Mouse (Mus musculus) neural tube, embryonic 15.5 days (tissue): Measurements from ENCODE around the gene Art4. TPM values are rescaled to one million over a fixed set of nuclear protein-coding genes. Genes with fewer than 3 reads are reported as not detected.
A peak's percentile ranks its signal among the peaks of the same experiment; 100 is the strongest.

Experiments
- ATAC-seq: fragments of 200-750 bp; cut with Nextera tagmentation; 2 replicates; pipeline ENCODE4 v1.8.0; 2017; ENCODE audit warnings: mild to moderate bottlenecking, moderate TSS enrichment, moderate library complexity; ENCODE audit not compliant: low FRiP score
- H3K27ac ChIP-seq: fragments of 300-500 bp; sonication (generic); replicated peaks from 2 replicates; pipeline ENCODE4 v1.5.1; 2015; ENCODE audit warnings: mild to moderate bottlenecking, inconsistent platforms
- H3K27me3 ChIP-seq: fragments of 300-500 bp; sonication (generic); replicated peaks from 2 replicates; pipeline ENCODE4 v1.6.1; 2015; ENCODE audit warnings: inconsistent platforms
- H3K36me3 ChIP-seq: fragments of 300-500 bp; sonication (generic); 2 replicates; pipeline ENCODE4 v1.6.1; 2015; ENCODE audit warnings: inconsistent platforms
- H3K4me1 ChIP-seq: fragments of 300-500 bp; sonication (generic); 2 replicates; pipeline ENCODE4 v1.6.1; 2015; ENCODE audit warnings: inconsistent platforms
- H3K4me2 ChIP-seq: fragments of 300-500 bp; sonication (generic); 2 replicates; pipeline ENCODE4 v1.6.1; 2015; ENCODE audit warnings: inconsistent platforms, mild to moderate bottlenecking, moderate library complexity
- H3K4me3 ChIP-seq: fragments of 300-500 bp; sonication (generic); replicated peaks from 2 replicates; pipeline ENCODE4 v1.5.1; 2015; ENCODE audit warnings: mild to moderate bottlenecking, inconsistent platforms
- H3K9ac ChIP-seq: fragments of 300-500 bp; sonication (generic); replicated peaks from 2 replicates; pipeline ENCODE4 v1.6.1; 2015; ENCODE audit warnings: mild to moderate bottlenecking, inconsistent platforms
- H3K9me3 ChIP-seq: fragments of 300-500 bp; sonication (generic); replicated peaks from 2 replicates; pipeline ENCODE4 v1.6.1; 2016; ENCODE audit warnings: inconsistent platforms
- WGBS: fragments of 180-500 bp; shearing (Covaris S2); methylation state at CpG from one replicate; pipeline ENCODE4 v1.1.7; 2015; ENCODE audit warnings: mixed read lengths; 5-methylcytosine and 5-hydroxymethylcytosine counted together
- microRNA-seq: library from miRNA; unstranded; fragments of <30 nt; microRNA quantifications from one replicate; pipeline ENCODE4, GENCODE M21; 2017
- polyA plus RNA-seq: library from polyadenylated mRNA; unstranded; fragments of >200 nt; fragmentation: Nextera tagmentation; extraction: Ambion mirVana; gene quantifications from 2 replicates; pipeline ENCODE4 v1.2.1, GENCODE M21; 2015

Art4 gene
- polyA plus RNA-seq, 1 experiment from 2014 or later = 0.23 TPM

DNA sequence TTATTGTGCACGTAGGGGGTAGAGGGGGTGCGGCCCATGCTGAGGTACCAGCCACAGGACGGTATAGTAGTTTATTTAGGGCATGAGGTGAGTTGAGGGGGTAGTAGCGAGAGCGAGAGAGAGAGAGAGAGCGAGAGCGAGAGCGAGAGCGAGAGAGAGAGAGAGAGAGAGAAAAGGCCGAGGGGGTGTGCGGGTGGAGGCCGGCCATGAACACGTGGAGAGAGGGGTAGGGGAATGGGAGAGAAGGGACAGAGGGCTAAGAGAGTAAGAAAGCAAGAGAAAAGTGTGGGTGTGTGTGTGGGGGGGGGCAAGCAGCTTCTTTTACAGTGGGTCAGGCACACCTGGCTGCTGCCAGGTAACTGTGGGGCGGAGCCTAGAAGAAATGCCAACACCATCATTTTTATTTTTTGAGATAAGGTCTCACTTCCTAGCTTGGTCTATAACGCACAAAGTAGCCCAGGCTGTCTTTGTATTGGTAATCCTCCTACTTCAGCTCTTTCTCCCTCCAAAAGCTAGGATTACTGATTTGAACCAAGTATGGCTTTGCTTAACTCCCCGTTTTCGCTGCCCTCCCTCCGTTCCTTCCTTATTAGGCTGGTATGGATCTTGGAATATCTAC, 50.0 kb downstream of the Art4 start:
- 0 out of 2 replicates have a peak overlapping the region, but pooled peaks have one; percentile 32 for H3K9ac ChIP-seq
- 30% methylated on average over 18 of the region's 18 CpGs for WGBS

DNA sequence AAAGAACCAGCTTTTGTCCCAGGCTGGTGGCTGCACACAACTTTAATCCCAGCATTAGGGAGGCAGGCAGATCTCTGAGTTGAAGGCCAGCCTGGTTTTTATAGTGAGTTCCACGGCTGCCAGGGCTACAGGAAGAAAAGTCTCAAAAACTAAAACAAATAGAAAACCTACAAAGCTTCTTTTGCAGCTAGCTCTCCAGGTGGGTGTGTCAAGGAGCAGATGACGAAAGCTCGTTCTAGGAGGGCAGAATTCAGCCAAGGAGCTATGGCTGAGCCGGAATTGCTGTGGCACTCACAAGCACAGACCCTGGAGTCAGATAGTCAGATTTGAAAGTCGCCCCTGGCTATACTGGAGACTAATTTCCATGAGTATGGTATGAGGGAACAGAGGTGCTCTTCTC, 50.7 kb downstream of the Art4 start:
- Histone ChIP-seq H3K27me3 (no peaks in the 10 kb centered on the region), H3K9me3 (no peaks in the 10 kb centered on the region), H3K27ac (no peak overlapping the region), H3K9ac (no peak overlapping the region), H3K36me3 (0 out of 2 replicates have a peak, but pooled peaks cover under 1% of the 10 kb centered on the region), H3K4me1 (peaks cover 34% of the 10 kb centered on the region), H3K4me3 (no peak overlapping the region), H3K4me2 (no peak overlapping the region)
- WGBS = 80% methylated on average over 5 of the region's 5 CpGs
- ATAC-seq = no peak

More for the DNA sequence above, 50.0 kb downstream of the Art4 start:
- peak overlapping the region; percentile 83 for H3K27ac ChIP-seq
- H3K4me3 ChIP-seq = peak overlapping the region; percentile 90
- peak; percentile 11 for ATAC-seq
- H3K4me1 ChIP-seq = peaks cover 34% of the 10 kb centered on the region
- no peaks in the 10 kb centered on the region for H3K27me3 ChIP-seq
- no peaks in the 10 kb centered on the region for H3K9me3 ChIP-seq
- H3K36me3 ChIP-seq = peaks cover 7% of the 10 kb centered on the region; the same call in 1 of the 2 replicates
- H3K4me2 ChIP-seq = peak overlapping the region; percentile 81

DNA sequence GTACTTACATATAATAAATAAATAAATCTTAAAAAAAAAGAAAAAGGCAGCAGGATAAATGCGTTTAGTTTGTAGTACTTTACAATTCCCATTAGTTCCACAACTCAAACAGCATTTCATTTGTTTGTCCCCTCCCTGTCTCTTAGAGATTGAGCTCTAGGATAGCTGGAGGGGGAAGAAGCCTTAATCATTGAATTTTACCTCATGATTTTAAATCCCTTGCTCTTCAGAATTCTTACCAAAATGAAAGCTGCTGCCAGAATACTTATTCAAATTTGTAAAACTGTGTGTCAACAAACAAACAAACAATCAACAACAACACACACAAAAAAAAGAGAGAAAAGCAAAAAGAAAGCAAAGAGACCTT, 52.1 kb downstream of the Art4 start:
- Histone ChIP-seq H3K4me2 (no peak overlapping the region), H3K27me3 (no peaks in the 10 kb centered on the region), H3K36me3 (no peaks in the 10 kb centered on the region), H3K9me3 (no peaks in the 10 kb centered on the region), H3K9ac (no peak overlapping the region), H3K27ac (no peak overlapping the region), H3K4me1 (peaks cover 34% of the 10 kb centered on the region), H3K4me3 (no peak overlapping the region)
- ATAC-seq = no peak
- 89% methylated on average over 1 of the region's 1 CpGs for WGBS

DNA sequence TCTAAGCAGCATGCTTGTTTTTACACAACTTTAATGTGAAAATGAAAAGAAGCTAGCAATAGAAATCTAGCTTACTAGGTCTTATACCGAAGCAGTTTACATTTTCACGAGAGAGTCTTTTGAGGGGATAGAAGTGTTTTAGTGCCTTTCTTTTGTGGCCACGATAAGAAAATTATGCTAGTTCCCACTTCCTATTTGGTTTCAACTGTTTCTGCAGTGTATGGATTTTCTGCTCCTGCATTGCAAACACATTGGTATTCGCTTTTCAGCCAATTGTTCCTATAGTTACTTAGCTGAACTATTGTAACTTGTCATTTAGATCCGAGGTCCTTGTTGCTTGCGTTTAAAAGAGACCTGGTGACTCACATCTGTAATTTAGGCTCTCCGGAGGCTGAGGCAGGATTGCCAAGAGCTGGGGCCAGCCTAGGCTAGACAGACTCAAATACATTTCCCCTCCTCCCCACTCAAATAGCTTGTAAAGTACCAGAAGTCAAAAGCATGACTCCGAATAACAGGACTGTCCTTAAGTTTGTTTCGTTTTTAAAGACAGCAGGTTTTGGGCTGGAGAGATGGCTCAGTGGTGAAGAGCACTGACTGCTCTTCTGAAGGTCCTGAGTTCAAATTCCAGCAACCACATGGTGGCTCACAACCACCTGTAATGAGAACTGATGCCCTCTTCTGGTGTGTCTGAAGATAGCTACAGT, 52.7 kb downstream of the Art4 start:
- Histone ChIP-seq H3K36me3 (no peaks in the 10 kb centered on the region), H3K27ac (peak overlapping the region; percentile 99), H3K27me3 (no peaks in the 10 kb centered on the region), H3K4me1 (peaks cover 34% of the 10 kb centered on the region), H3K4me3 (peak overlapping the region; percentile 55), H3K9me3 (no peaks in the 10 kb centered on the region), H3K9ac (peak overlapping the region; percentile 74), H3K4me2 (peak overlapping the region; percentile 73)
- 30% methylated on average over 9 of the region's 9 CpGs for WGBS
- ATAC-seq = no peak

DNA sequence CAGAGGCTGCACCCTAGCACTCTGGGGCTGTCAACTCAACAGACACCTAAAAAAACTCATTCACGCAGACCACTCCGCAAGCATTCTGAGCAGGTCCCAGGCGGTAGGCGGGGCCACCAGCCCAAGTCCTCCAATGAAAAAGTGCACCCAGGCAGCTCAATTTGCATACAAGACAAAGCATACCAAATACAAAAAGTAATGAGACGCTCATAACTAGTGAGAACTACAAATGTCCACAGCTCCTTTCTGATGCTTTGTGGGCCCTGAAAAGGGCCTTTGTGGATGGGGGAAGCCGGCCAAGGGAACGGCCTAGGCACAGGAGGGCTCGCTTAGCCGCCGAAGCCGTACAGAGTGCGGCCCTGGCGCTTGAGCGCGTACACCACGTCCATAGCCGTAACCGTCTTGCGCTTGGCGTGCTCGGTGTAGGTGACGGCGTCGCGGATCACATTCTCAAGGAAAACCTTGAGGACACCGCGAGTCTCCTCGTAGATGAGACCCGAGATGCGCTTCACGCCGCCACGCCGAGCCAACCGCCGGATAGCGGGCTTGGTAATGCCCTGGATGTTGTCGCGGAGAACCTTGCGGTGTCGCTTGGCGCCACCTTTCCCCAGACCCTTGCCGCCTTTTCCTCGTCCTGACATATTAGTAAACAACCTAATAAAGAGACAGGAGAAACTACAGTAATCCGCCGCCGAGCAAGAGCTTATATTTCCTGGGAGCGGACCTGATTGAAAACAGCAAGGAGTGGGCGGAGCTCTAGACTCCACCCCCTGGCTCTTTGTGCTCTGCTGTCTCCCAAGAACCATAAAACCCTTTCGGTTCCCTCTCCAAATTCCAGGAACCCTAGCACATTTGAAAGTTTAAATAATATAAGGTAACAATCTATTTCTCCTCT, 53.5 kb downstream of the Art4 start, which contains the start of gene Hist4h4:
Hist4h4 (minus strand) TSS at position 677 of the 895 bp plus-strand sequence.
- Histone ChIP-seq H3K4me1 (peaks cover 26% of the 10 kb centered on the region), H3K27me3 (no peaks in the 10 kb centered on the region), H3K4me3 (peak within 1 kb of the TSS; percentile 55), H3K36me3 (no peaks in the 10 kb centered on the region), H3K4me2 (peak within 1 kb of the TSS; percentile 73), H3K27ac (peak within 1 kb of the TSS; percentile 99), H3K9me3 (no peaks in the 10 kb centered on the region), H3K9ac (peak within 1 kb of the TSS; percentile 74)
- under 1% methylated on average over 50 of the region's 50 CpGs for WGBS
- ATAC-seq = peak; percentile 84

DNA sequence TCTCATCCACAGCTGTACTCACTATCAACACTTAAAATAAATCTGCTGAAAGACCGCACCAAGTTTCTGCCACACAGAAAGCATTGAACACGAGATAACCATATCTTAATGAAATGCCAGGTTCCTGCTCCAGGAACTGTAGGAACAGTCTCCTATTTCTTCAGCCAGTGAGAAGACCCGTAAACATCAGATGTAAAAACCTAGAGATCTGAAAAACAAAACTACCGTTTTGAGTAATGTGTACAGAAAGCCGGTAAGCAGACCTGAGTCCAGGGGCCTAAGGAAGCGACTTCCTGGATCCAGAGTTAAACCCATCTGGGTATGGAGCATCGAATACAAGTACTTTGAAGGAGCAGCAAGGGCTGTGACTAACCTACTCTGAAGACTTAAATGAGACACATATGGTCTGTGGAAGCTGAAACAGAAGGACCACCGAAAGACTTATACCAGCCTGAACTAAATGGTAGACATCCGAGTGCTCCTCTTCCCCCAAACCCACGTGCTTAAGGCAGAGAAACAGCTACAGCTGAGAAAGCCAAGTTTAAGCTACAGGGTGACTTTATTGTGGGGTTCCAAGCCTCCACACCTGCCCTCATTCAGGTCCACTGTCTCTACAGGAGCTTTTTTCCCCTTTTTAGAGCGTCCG, 54.3 kb downstream of the Art4 start:
- Histone ChIP-seq H3K4me2 (peak overlapping the region; percentile 73), H3K36me3 (no peaks in the 10 kb centered on the region), H3K4me1 (peaks cover 21% of the 10 kb centered on the region), H3K9ac (peak overlapping the region; percentile 74; the same call in 1 of the 2 replicates), H3K4me3 (peak overlapping the region; percentile 55), H3K27ac (peak overlapping the region; percentile 99), H3K9me3 (no peaks in the 10 kb centered on the region), H3K27me3 (no peaks in the 10 kb centered on the region)
- WGBS = 25% methylated on average over 12 of the region's 12 CpGs
- no peak for ATAC-seq

DNA sequence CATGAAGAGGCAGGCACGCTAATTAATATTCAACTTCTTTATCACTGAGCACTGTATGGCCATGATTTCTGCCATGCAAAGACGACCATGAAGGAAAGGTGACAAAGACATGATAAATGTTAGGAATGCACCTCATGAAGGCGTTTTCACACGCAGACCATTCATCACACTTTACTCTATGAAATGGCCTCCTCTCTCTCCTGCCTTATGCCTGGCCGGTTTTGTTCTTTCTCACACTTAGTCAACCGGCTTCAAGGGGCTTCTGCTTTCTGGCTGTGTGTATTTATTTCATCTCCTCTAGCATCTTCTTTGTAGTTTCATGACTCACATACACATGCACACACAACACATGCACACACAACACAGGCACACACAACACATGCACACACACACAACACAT, 56.3 kb downstream of the Art4 start:
- Histone ChIP-seq H3K27ac (no peak overlapping the region), H3K9ac (no peak overlapping the region), H3K9me3 (no peaks in the 10 kb centered on the region), H3K27me3 (no peaks in the 10 kb centered on the region), H3K4me3 (no peak overlapping the region), H3K36me3 (no peaks in the 10 kb centered on the region), H3K4me2 (no peak overlapping the region), H3K4me1 (peaks cover 14% of the 10 kb centered on the region)
- ATAC-seq = no peak
- 87% methylated on average over 6 of the region's 6 CpGs for WGBS

DNA sequence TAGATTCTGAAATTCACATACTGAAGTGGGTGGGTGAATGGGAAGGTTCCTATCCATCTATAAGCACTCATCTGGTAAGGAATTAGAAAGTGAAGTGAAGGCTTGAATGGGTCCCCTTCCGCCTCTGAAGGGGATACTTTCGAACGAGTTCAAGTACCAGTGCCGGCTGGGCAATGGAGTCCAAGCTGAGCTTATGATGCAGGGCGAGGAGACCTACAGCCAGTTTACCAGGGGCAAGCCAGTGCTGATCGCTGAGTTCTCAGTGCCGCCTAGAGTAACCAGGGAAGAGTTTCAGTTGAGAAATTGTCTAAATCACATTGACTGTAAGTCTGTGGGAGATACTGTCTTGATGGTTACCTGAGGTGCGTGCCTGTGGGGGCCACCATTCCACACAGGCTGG, 56.8 kb downstream of the Art4 start:
- Histone ChIP-seq H3K9me3 (no peaks in the 10 kb centered on the region), H3K4me3 (no peak overlapping the region), H3K36me3 (no peaks in the 10 kb centered on the region), H3K27ac (no peak overlapping the region), H3K4me2 (no peak overlapping the region), H3K9ac (no peak overlapping the region), H3K4me1 (peaks cover 17% of the 10 kb centered on the region), H3K27me3 (no peaks in the 10 kb centered on the region)
- WGBS = 91% methylated on average over 8 of the region's 8 CpGs
- ATAC-seq = no peak

Small RNA genes lying within 50 kb of the gene (microRNA-seq; reads per million reads assigned to microRNA genes)
- gene Gm44364 = not detected

Other genes starting within 250 kb of the Art4 start
- gene Plbd1, start 195.8 kb downstream of the Art4 start, polyA plus RNA-seq = 0.72 and 3.1 TPM in 2 replicates
- 0.23 and 5.5 TPM in 2 replicates for gene Gucy2c, start 76.0 kb downstream of the Art4 start, polyA plus RNA-seq
- gene Hist4h4, start 53.3 kb downstream of the Art4 start, polyA plus RNA-seq = 0.43 and 0.44 TPM in 2 replicates
- gene H2afj, start 49.5 kb downstream of the Art4 start, polyA plus RNA-seq = 106 and 119 TPM in 2 replicates
- gene BC049715, start 30.1 kb downstream of the Art4 start, polyA plus RNA-seq = 1.5 and 2.8 TPM in 2 replicates
- gene Wbp11, start 29.5 kb downstream of the Art4 start, polyA plus RNA-seq = 71.1 and 80.0 TPM in 2 replicates
- 2.5 and 3.0 TPM in 2 replicates for gene Smco3, start 22.3 kb downstream of the Art4 start, polyA plus RNA-seq
- gene Mgp, start 18.1 kb upstream of the Art4 start, polyA plus RNA-seq = 28.4 and 40.1 TPM in 2 replicates
- gene Erp27, start 64.4 kb upstream of the Art4 start, polyA plus RNA-seq = 0.82 TPM in 1 of 2 replicates, not detected in the other
- 0.33 TPM in 1 of 2 replicates, not detected in the other for gene Pde6h, start 66.1 kb upstream of the Art4 start, polyA plus RNA-seq
- 13.8 and 95.4 TPM in 2 replicates for gene Arhgdib, start 84.2 kb upstream of the Art4 start, polyA plus RNA-seq